Mouse (Mus musculus) kidney, adult 2 months (tissue): Measurements from ENCODE around the gene Trip12.

Source experiments
- CTCF ChIP-seq: fragments of 200-500 bp; conservative IDR thresholded peaks from 2 replicates; pipeline ENCODE4 v1.5.1; 2011; ENCODE audit warnings: low read depth, mild to moderate bottlenecking, control low read depth, low read length, moderate library complexity, mixed read lengths; ENCODE audit not compliant: insufficient read depth, insufficient read length
- POLR2A ChIP-seq: fragments of 200-500 bp; IDR thresholded peaks from one replicate; pipeline ENCODE4 v1.6.1; 2011; ENCODE audit warnings: low read depth, low read length, control low read depth

- TF ChIP-seq CTCF (no peak), POLR2A (no peak)
Measured at GRCm38 (mm10) chr1:84731763-84732162, 108.6 kb downstream of the Trip12 start.
